Mouse (Mus musculus): ENCODE measurements at regions not wholly inside any gene's neighbourhood (a gene's known extent, or its start where the extent isn't known, plus 50 kb on each side); places are given as distances from the start of the nearest gene placed in this dataset.

GRCm38 (mm10) chr16:30900121-30900520, 181.1 kb downstream of the Xxylt1 start:
- no peak for TF ChIP-seq CTCF (IDR thresholded peaks at IDR 0.05; ENCODE audit: low read depth)
- no peak for TF ChIP-seq EP300 (IDR thresholded peaks at IDR 0.05; ENCODE audit: low read depth)
- H3K4me3 ChIP-seq (ENCODE audit: low read depth, low read length) = no peak overlapping the region
- ATAC-seq (no peak), DNase-seq (no peak)
- no peaks in the 10 kb centered on the region for H3K9me3 ChIP-seq (ENCODE audit: low read length)
- no peaks in the 10 kb centered on the region for H3K36me3 ChIP-seq (replicated peaks; ENCODE audit: insufficient read depth, low read length)
- no peak overlapping the region for H3K27ac ChIP-seq (ENCODE audit: low read depth)
- no peak overlapping the region for H3K4me2 ChIP-seq (ENCODE audit: low read depth, low read length)
- WGBS (ENCODE audit: insufficient replicate concordance) = 61% methylated on average over 2 of the region's 2 CpGs
- H3K27me3 ChIP-seq (ENCODE audit: insufficient read depth, low read length) = no peaks in the 10 kb centered on the region
- H3K4me1 ChIP-seq (ENCODE audit: insufficient read depth) = no peaks in the 10 kb centered on the region
- no peak overlapping the region for H3K9ac ChIP-seq (replicated peaks)

GRCm38 (mm10) chr16:30901309-30901708, 179.9 kb downstream of the Xxylt1 start:
- ATAC-seq (no peak), DNase-seq (no peak)
- H3K36me3 ChIP-seq (replicated peaks; ENCODE audit: insufficient read depth, low read length) = no peaks in the 10 kb centered on the region
- TF ChIP-seq EP300 (IDR thresholded peaks at IDR 0.05; ENCODE audit: low read depth) (no peak), CTCF (IDR thresholded peaks at IDR 0.05; ENCODE audit: low read depth) (no peak)
- H3K4me3 ChIP-seq (ENCODE audit: low read depth, low read length) = no peak overlapping the region
- H3K4me1 ChIP-seq (ENCODE audit: insufficient read depth) = no peaks in the 10 kb centered on the region
- H3K9ac ChIP-seq (replicated peaks) = no peak overlapping the region
- H3K27me3 ChIP-seq (ENCODE audit: insufficient read depth, low read length) = no peaks in the 10 kb centered on the region
- H3K27ac ChIP-seq (ENCODE audit: low read depth) = no peak overlapping the region
- no peaks in the 10 kb centered on the region for H3K9me3 ChIP-seq (ENCODE audit: low read length)
- no peak overlapping the region for H3K4me2 ChIP-seq (ENCODE audit: low read depth, low read length)

All from liver, postnatal 0 days (tissue).